Mouse (Mus musculus) heart, embryonic 13.5 days (tissue): ENCODE results near the gene Cox8b. TPM values are rescaled to one million over a fixed set of nuclear protein-coding genes. Genes with fewer than 3 reads are reported as not detected.

Experiments
- ATAC-seq: fragments of 200-750 bp; cut with Nextera tagmentation; 2 replicates; pipeline ENCODE4 v1.8.0; 2017; ENCODE audit warnings: moderate TSS enrichment; ENCODE audit not compliant: insufficient number of reproducible peaks, low FRiP score, low TSS enrichment; ENCODE audit errors: extremely low read depth
- H3K27ac ChIP-seq: fragments of 300-500 bp; sonication (generic); replicated peaks from 2 replicates; pipeline ENCODE4 v1.5.1; 2015; ENCODE audit warnings: moderate library complexity, mild to moderate bottlenecking, inconsistent platforms
- H3K27me3 ChIP-seq: fragments of 300-500 bp; sonication (generic); replicated peaks from 2 replicates; pipeline ENCODE4 v1.6.1; 2015; ENCODE audit warnings: mild to moderate bottlenecking, inconsistent platforms
- H3K36me3 ChIP-seq: fragments of 300-500 bp; sonication (generic); 2 replicates; pipeline ENCODE4 v1.6.1; 2015; ENCODE audit warnings: mild to moderate bottlenecking, inconsistent platforms
- H3K4me1 ChIP-seq: fragments of 300-500 bp; sonication (generic); 2 replicates; pipeline ENCODE4 v1.6.1; 2015; ENCODE audit warnings: inconsistent platforms
- H3K4me2 ChIP-seq: fragments of 300-500 bp; sonication (generic); 2 replicates; pipeline ENCODE4 v1.6.1; 2015; ENCODE audit warnings: inconsistent platforms, mild to moderate bottlenecking, moderate library complexity
- H3K4me3 ChIP-seq: fragments of 300-500 bp; sonication (generic); 2 replicates; pipeline ENCODE4 v1.5.1; 2015; ENCODE audit warnings: moderate library complexity, mild to moderate bottlenecking, inconsistent platforms
- H3K9ac ChIP-seq: fragments of 300-500 bp; sonication (generic); 2 replicates; pipeline ENCODE4 v1.6.1; 2015; ENCODE audit warnings: inconsistent platforms, mild to moderate bottlenecking, moderate library complexity
- H3K9me3 ChIP-seq: fragments of 300-500 bp; sonication (generic); 2 replicates; pipeline ENCODE4 v1.6.1; 2016; ENCODE audit warnings: inconsistent platforms
- WGBS: fragments of 180-500 bp; shearing (Covaris S2); methylation state at CpG from one replicate; pipeline ENCODE4 v1.1.7; 2015; ENCODE audit warnings: mixed read lengths; 5-methylcytosine and 5-hydroxymethylcytosine counted together
- polyA plus RNA-seq: library from polyadenylated mRNA; unstranded; fragments of >200 nt; fragmentation: Nextera tagmentation; extraction: Ambion mirVana; gene quantifications from 2 replicates; pipeline ENCODE4 v1.2.1, GENCODE M21; 2015

Cox8b gene
- polyA plus RNA-seq, 1 experiment from 2014 or later = 142 TPM

- no peaks in the 10 kb centered on the region for H3K36me3 ChIP-seq
- H3K9me3 ChIP-seq = no peaks in the 10 kb centered on the region
- H3K27me3 ChIP-seq = peaks cover 36% of the 10 kb centered on the region
- peaks cover 4% of the 10 kb centered on the region; the same call in 1 of the 2 replicates for H3K4me1 ChIP-seq
- no peak for ATAC-seq
- no peak overlapping the region for H3K4me3 ChIP-seq
- WGBS = 71% methylated on average over 5 of the region's 5 CpGs
- no peak overlapping the region for H3K27ac ChIP-seq
- H3K4me2 ChIP-seq = no peak overlapping the region
- H3K9ac ChIP-seq = no peak overlapping the region
Measured at GRCm38 (mm10) chr7:140912846-140913482, 12.7 kb upstream of the Cox8b start.

GRCm38 (mm10) chr7:140912293-140912692 lies 12.0 kb upstream of the Cox8b start:
- no peak overlapping the region for H3K9ac ChIP-seq
- H3K27me3 ChIP-seq = peaks cover 30% of the 10 kb centered on the region
- WGBS = 47% methylated on average over 3 of the region's 3 CpGs
- H3K9me3 ChIP-seq = no peaks in the 10 kb centered on the region
- peaks cover 4% of the 10 kb centered on the region; the same call in 1 of the 2 replicates for H3K4me1 ChIP-seq
- no peak overlapping the region for H3K27ac ChIP-seq
- no peak overlapping the region for H3K4me3 ChIP-seq
- H3K36me3 ChIP-seq = no peaks in the 10 kb centered on the region
- no peak for ATAC-seq
- no peak overlapping the region for H3K4me2 ChIP-seq

- Histone ChIP-seq H3K36me3 (no peaks in the 10 kb centered on the region), H3K9me3 (no peaks in the 10 kb centered on the region)
- WGBS = 2% methylated on average over 19 of the region's 19 CpGs
Measured at GRCm38 (mm10) chr7:140908634-140909107, 8.4 kb upstream of the Cox8b start.

GRCm38 (mm10) chr7:140908181-140908580 lies 7.9 kb upstream of the Cox8b start:
- Histone ChIP-seq H3K9ac (no peak overlapping the region), H3K36me3 (no peaks in the 10 kb centered on the region), H3K4me3 (no peak overlapping the region), H3K4me2 (no peak overlapping the region; the same call in 1 of the 2 replicates), H3K9me3 (no peaks in the 10 kb centered on the region), H3K27me3 (peaks cover 27% of the 10 kb centered on the region), H3K4me1 (peaks cover 4% of the 10 kb centered on the region; the same call in 1 of the 2 replicates), H3K27ac (no peak overlapping the region)
- WGBS = 45% methylated on average over 7 of the region's 7 CpGs
- no peak for ATAC-seq

More at GRCm38 (mm10) chr7:140908634-140909107, 8.4 kb upstream of the Cox8b start:
- no peak overlapping the region for H3K27ac ChIP-seq
- no peak for ATAC-seq
- peaks cover 4% of the 10 kb centered on the region; the same call in 1 of the 2 replicates for H3K4me1 ChIP-seq
- peaks cover 27% of the 10 kb centered on the region for H3K27me3 ChIP-seq
- H3K4me2 ChIP-seq = peak overlapping the region; percentile 88
- peak overlapping the region; percentile 76 for H3K9ac ChIP-seq
- peak overlapping the region; percentile 56 for H3K4me3 ChIP-seq

- no peak overlapping the region for H3K4me3 ChIP-seq
- ATAC-seq = no peak
- H3K9ac ChIP-seq = no peak overlapping the region
- H3K27me3 ChIP-seq = peaks cover 23% of the 10 kb centered on the region
- H3K27ac ChIP-seq = no peak overlapping the region
- H3K9me3 ChIP-seq = no peaks in the 10 kb centered on the region
- no peaks in the 10 kb centered on the region for H3K36me3 ChIP-seq
- H3K4me2 ChIP-seq = no peak overlapping the region
- H3K4me1 ChIP-seq = peaks cover 4% of the 10 kb centered on the region; the same call in 1 of the 2 replicates
- 72% methylated on average over 7 of the region's 7 CpGs for WGBS
Measured at GRCm38 (mm10) chr7:140907697-140908096, 7.5 kb upstream of the Cox8b start.

GRCm38 (mm10) chr7:140907131-140907530 lies 6.9 kb upstream of the Cox8b start:
- 73% methylated on average over 13 of the region's 13 CpGs for WGBS
- Histone ChIP-seq H3K4me2 (no peak overlapping the region), H3K9ac (no peak overlapping the region; the same call in 1 of the 2 replicates), H3K27ac (no peak overlapping the region), H3K4me3 (no peak overlapping the region), H3K36me3 (no peaks in the 10 kb centered on the region), H3K4me1 (peaks cover 4% of the 10 kb centered on the region; the same call in 1 of the 2 replicates), H3K27me3 (peaks cover 18% of the 10 kb centered on the region), H3K9me3 (no peaks in the 10 kb centered on the region)
- no peak for ATAC-seq

GRCm38 (mm10) chr7:140905642-140906081 lies 5.4 kb upstream of the Cox8b start:
- WGBS = 32% methylated on average over 2 of the region's 2 CpGs
- Histone ChIP-seq H3K9ac (no peak overlapping the region), H3K27ac (no peak overlapping the region), H3K4me3 (no peak overlapping the region), H3K36me3 (no peaks in the 10 kb centered on the region), H3K9me3 (no peaks in the 10 kb centered on the region), H3K27me3 (peaks cover 15% of the 10 kb centered on the region; the same call in 1 of the 2 replicates), H3K4me2 (no peak overlapping the region), H3K4me1 (peaks cover 11% of the 10 kb centered on the region)
- ATAC-seq = no peak

- peaks cover 10% of the 10 kb centered on the region; the same call in 1 of the 2 replicates for H3K27me3 ChIP-seq
- H3K4me2 ChIP-seq = no peak overlapping the region
- H3K4me3 ChIP-seq = no peak overlapping the region
- no peak overlapping the region for H3K9ac ChIP-seq
- peaks cover 21% of the 10 kb centered on the region for H3K4me1 ChIP-seq
- ATAC-seq = no peak
- no peak overlapping the region for H3K27ac ChIP-seq
- no peaks in the 10 kb centered on the region for H3K9me3 ChIP-seq
- WGBS = 28% methylated on average over 13 of the region's 13 CpGs
- H3K36me3 ChIP-seq = peaks cover 13% of the 10 kb centered on the region
Measured at GRCm38 (mm10) chr7:140903212-140903611, 3.0 kb upstream of the Cox8b start.

GRCm38 (mm10) chr7:140902036-140902875 lies 2.0 kb upstream of the Cox8b start:
- peaks cover 10% of the 10 kb centered on the region; the same call in 1 of the 2 replicates for H3K27me3 ChIP-seq
- H3K27ac ChIP-seq = no peak overlapping the region
- peaks cover 22% of the 10 kb centered on the region for H3K36me3 ChIP-seq
- ATAC-seq = no peak
- peaks cover 21% of the 10 kb centered on the region for H3K4me1 ChIP-seq
- no peak overlapping the region for H3K4me3 ChIP-seq
- no peak overlapping the region for H3K4me2 ChIP-seq
- no peak overlapping the region; the same call in 1 of the 2 replicates for H3K9ac ChIP-seq
- 81% methylated on average over 15 of the region's 15 CpGs for WGBS
- no peaks in the 10 kb centered on the region for H3K9me3 ChIP-seq

- no peaks in the 10 kb centered on the region for H3K9me3 ChIP-seq
- H3K4me3 ChIP-seq = peak overlapping the region; percentile 42; the same call in 1 of the 2 replicates
- ATAC-seq = no peak
- H3K27me3 ChIP-seq = peaks cover 2% of the 10 kb centered on the region; the same call in 1 of the 2 replicates
- peaks cover 50% of the 10 kb centered on the region for H3K36me3 ChIP-seq
- H3K4me1 ChIP-seq = peaks cover 21% of the 10 kb centered on the region
- H3K9ac ChIP-seq = peak overlapping the region; percentile 79
- WGBS = 61% methylated on average over 3 of the region's 3 CpGs
- H3K27ac ChIP-seq = peak overlapping the region; percentile 83; the same call in 1 of the 2 replicates
- H3K4me2 ChIP-seq = peak overlapping the region; percentile 59
Measured at GRCm38 (mm10) chr7:140899121-140899520, 1.1 kb downstream of the Cox8b start.

- H3K36me3 ChIP-seq = peaks cover 62% of the 10 kb centered on the region
- H3K27me3 ChIP-seq = no peaks in the 10 kb centered on the region
- no peak overlapping the region for H3K9ac ChIP-seq
- H3K4me1 ChIP-seq = peaks cover 21% of the 10 kb centered on the region
- no peak for ATAC-seq
- 85% methylated on average over 7 of the region's 7 CpGs for WGBS
- no peak overlapping the region for H3K27ac ChIP-seq
- no peaks in the 10 kb centered on the region for H3K9me3 ChIP-seq
- no peak overlapping the region for H3K4me2 ChIP-seq
- H3K4me3 ChIP-seq = no peak overlapping the region
Measured at GRCm38 (mm10) chr7:140897863-140898262, 2.4 kb downstream of the Cox8b start.
